Mouse (Mus musculus): ENCODE data around the gene Rnf114. TPM values are rescaled to one million over a fixed set of nuclear protein-coding genes. Genes with fewer than 3 reads are reported as not detected.

Rnf114 gene
- total RNA-seq, 2 experiments from 2014 or later: 65.0 to 66.6 TPM

- DNase-seq (ENCODE audit: low spot score in 2 of 2): no peak
These were observed 20.9 kb upstream of the Rnf114 start for GRCm38 (mm10) chr2:167471585-167471984.

GRCm38 (mm10) chr2:167474218-167474617, 18.2 kb upstream of the Rnf114 start:
- no peak for DNase-seq (ENCODE audit: low spot score in 2 of 2)

- DNase-seq (ENCODE audit: low spot score in 2 of 2): no peak
These were observed 16.8 kb upstream of the Rnf114 start for GRCm38 (mm10) chr2:167475596-167475995.

- peak in 1 of 2 experiments; percentile 53 for DNase-seq (ENCODE audit: low spot score in 2 of 2)
These were observed 16.2 kb upstream of the Rnf114 start for GRCm38 (mm10) chr2:167476200-167476688.

GRCm38 (mm10) chr2:167476762-167477161, 15.7 kb upstream of the Rnf114 start:
- DNase-seq (ENCODE audit: low spot score in 2 of 2): no peak

GRCm38 (mm10) chr2:167478128-167478527, 14.3 kb upstream of the Rnf114 start:
- no peak for DNase-seq (ENCODE audit: low spot score in 2 of 2)

- DNase-seq (ENCODE audit: low spot score in 2 of 2): no peak
These were observed 12.9 kb upstream of the Rnf114 start for GRCm38 (mm10) chr2:167479501-167479900.

GRCm38 (mm10) chr2:167482681-167483080, 9.8 kb upstream of the Rnf114 start:
- no peak for DNase-seq (ENCODE audit: low spot score in 2 of 2)

- no peak for DNase-seq (ENCODE audit: low spot score in 2 of 2)
These were observed 9.2 kb upstream of the Rnf114 start for GRCm38 (mm10) chr2:167483081-167483826.

GRCm38 (mm10) chr2:167483827-167484410, 8.5 kb upstream of the Rnf114 start:
- no peak for DNase-seq (ENCODE audit: low spot score in 2 of 2)

GRCm38 (mm10) chr2:167484932-167485331, 7.5 kb upstream of the Rnf114 start:
- DNase-seq (ENCODE audit: low spot score in 2 of 2): no peak

GRCm38 (mm10) chr2:167485501-167486377, 6.7 kb upstream of the Rnf114 start:
- DNase-seq (ENCODE audit: low spot score in 2 of 2): peak in 1 of 2 experiments; percentile 56

GRCm38 (mm10) chr2:167486573-167486972, 5.9 kb upstream of the Rnf114 start:
- DNase-seq (ENCODE audit: low spot score in 2 of 2): no peak

GRCm38 (mm10) chr2:167487551-167487950, 4.9 kb upstream of the Rnf114 start:
- DNase-seq (ENCODE audit: low spot score in 2 of 2): no peak

- no peak for DNase-seq (ENCODE audit: low spot score in 2 of 2)
These were observed 4.5 kb upstream of the Rnf114 start for GRCm38 (mm10) chr2:167487994-167488393.

GRCm38 (mm10) chr2:167490813-167491525, 1.5 kb upstream of the Rnf114 start:
- DNase-seq (ENCODE audit: low spot score in 2 of 2): no peak

GRCm38 (mm10) chr2:167492713-167493636, 530 bp downstream of the Rnf114 start, which contains the start of gene Spata2:
TSS of gene Spata2 (minus strand) at chr2:167492887.
- DNase-seq (ENCODE audit: low spot score in 2 of 2): peak; percentile 78 to 81

- no peak for DNase-seq (ENCODE audit: low spot score in 2 of 2)
These were observed 4.0 kb downstream of the Rnf114 start for GRCm38 (mm10) chr2:167496437-167496836.

GRCm38 (mm10) chr2:167497272-167497671, 4.8 kb downstream of the Rnf114 start:
- DNase-seq (ENCODE audit: low spot score in 2 of 2): no peak

All from adrenal gland, postnatal 4 days (tissue).